Mouse (Mus musculus) G1E-ER4 (cell line): ENCODE data around the gene Stip1. TPM values are rescaled to one million over a fixed set of nuclear protein-coding genes. Genes with fewer than 3 reads are reported as not detected.

Source experiments
- GATA1 ChIP-seq: IDR thresholded peaks from one replicate; pipeline ENCODE4 v1.8.0; 2012; ENCODE audit warnings: low read length, inconsistent platforms
- polyA plus RNA-seq: library from polyadenylated mRNA; stranded (reverse); fragments of >175 nt; gene quantifications from 2 replicates; pipeline ENCODE4 v1.2.3, GENCODE M21; 2012

Gene Stip1
- polyA plus RNA-seq, result 144 and 252 TPM in 2 replicates

- TF ChIP-seq GATA1, result no peak
Observed at GRCm38 (mm10) chr19:7039841-7040636, at the start of gene Stip1. Gene Stip1 (minus strand): TSS chr19:7039967.

GRCm38 (mm10) chr19:7089050-7089449, 49.3 kb upstream of the Stip1 start:
- TF ChIP-seq GATA1, result no peak

- no peak for TF ChIP-seq GATA1
Observed at GRCm38 (mm10) chr19:7088558-7088957, 48.8 kb upstream of the Stip1 start.

GRCm38 (mm10) chr19:7084734-7085133, 45.0 kb upstream of the Stip1 start:
- TF ChIP-seq GATA1, result no peak

- TF ChIP-seq GATA1, result no peak
Observed at GRCm38 (mm10) chr19:7083035-7083794, 43.4 kb upstream of the Stip1 start.

GRCm38 (mm10) chr19:7081516-7082266, 41.9 kb upstream of the Stip1 start:
- TF ChIP-seq GATA1, result no peak

GRCm38 (mm10) chr19:7078271-7078670, 38.5 kb upstream of the Stip1 start:
- TF ChIP-seq GATA1, result no peak

GRCm38 (mm10) chr19:7077666-7078065, 37.9 kb upstream of the Stip1 start:
- no peak for TF ChIP-seq GATA1

GRCm38 (mm10) chr19:7073997-7074781, 34.4 kb upstream of the Stip1 start:
- TF ChIP-seq GATA1, result no peak

- no peak for TF ChIP-seq GATA1
Observed at GRCm38 (mm10) chr19:7072221-7072620, 32.5 kb upstream of the Stip1 start.

GRCm38 (mm10) chr19:7070775-7071174, 31.0 kb upstream of the Stip1 start:
- no peak for TF ChIP-seq GATA1

GRCm38 (mm10) chr19:7069781-7070763, 30.3 kb upstream of the Stip1 start:
- TF ChIP-seq GATA1, result no peak

- TF ChIP-seq GATA1, result no peak
Observed at GRCm38 (mm10) chr19:7068661-7069531, 29.1 kb upstream of the Stip1 start.
